Mouse (Mus musculus) stomach, postnatal 0 days (tissue): ENCODE measurements around the gene Bmp5.

Source experiments
- CTCF ChIP-seq: IDR thresholded peaks from 2 replicates; pipeline ENCODE4 v1.5.1; 2016; ENCODE audit warnings: antibody characterized with exemption, low read depth, mild to moderate bottlenecking, moderate library complexity
- EP300 ChIP-seq: optimal IDR thresholded peaks from 2 replicates; pipeline ENCODE3; 2016; ENCODE audit warnings: antibody characterized with exemption

GRCm38 (mm10) chr9:75761567-75761966, 13.6 kb upstream of the Bmp5 start:
- TF ChIP-seq CTCF, result no peak
- no peak for TF ChIP-seq EP300
